Mouse (Mus musculus): ENCODE measurements around the gene Siva1. TPM values are rescaled to one million over a fixed set of nuclear protein-coding genes. Genes with fewer than 3 reads are reported as not detected.
A peak's percentile ranks its signal among the peaks of the same experiment; 100 is the strongest.

Gene Siva1
- total RNA-seq, 4 experiments from 2014 or later: 22.2 to 26.3 (median 24.3) TPM

- no peak for DNase-seq (ENCODE audit: low spot score in 2 of 2)
Measured at GRCm38 (mm10) chr12:112621900-112622299, 22.6 kb upstream of the Siva1 start.

GRCm38 (mm10) chr12:112623742-112624141 is 20.7 kb upstream of the Siva1 start:
- DNase-seq (ENCODE audit: low spot score in 2 of 2): no peak

GRCm38 (mm10) chr12:112625700-112626099 is 18.8 kb upstream of the Siva1 start:
- peak; percentile 58 to 72 for DNase-seq (ENCODE audit: low spot score in 2 of 2)

GRCm38 (mm10) chr12:112626455-112626854 is 18.0 kb upstream of the Siva1 start:
- no peak for DNase-seq (ENCODE audit: low spot score in 2 of 2)

- no peak for DNase-seq (ENCODE audit: low spot score in 2 of 2)
Measured at GRCm38 (mm10) chr12:112627097-112627881, 17.2 kb upstream of the Siva1 start.

GRCm38 (mm10) chr12:112628197-112628596 is 16.3 kb upstream of the Siva1 start:
- no peak for DNase-seq (ENCODE audit: low spot score in 2 of 2)

- DNase-seq (ENCODE audit: low spot score in 2 of 2): peak; percentile 77 to 85
Measured at GRCm38 (mm10) chr12:112628928-112629721, 15.4 kb upstream of the Siva1 start.

- peak; percentile 38 to 64 for DNase-seq (ENCODE audit: low spot score in 2 of 2)
Measured at GRCm38 (mm10) chr12:112630029-112630428, 14.4 kb upstream of the Siva1 start.

- DNase-seq (ENCODE audit: low spot score in 2 of 2): no peak
Measured at GRCm38 (mm10) chr12:112630796-112631195, 13.7 kb upstream of the Siva1 start.

GRCm38 (mm10) chr12:112631472-112631871 is 13.0 kb upstream of the Siva1 start:
- no peak for DNase-seq (ENCODE audit: low spot score in 2 of 2)

GRCm38 (mm10) chr12:112632084-112632777 is 12.2 kb upstream of the Siva1 start:
- DNase-seq (ENCODE audit: low spot score in 2 of 2): no peak

- no peak for DNase-seq (ENCODE audit: low spot score in 2 of 2)
Measured at GRCm38 (mm10) chr12:112632907-112633306, 11.6 kb upstream of the Siva1 start.

- no peak for DNase-seq (ENCODE audit: low spot score in 2 of 2)
Measured at GRCm38 (mm10) chr12:112633686-112634085, 10.8 kb upstream of the Siva1 start.

GRCm38 (mm10) chr12:112639526-112639925 is 5.0 kb upstream of the Siva1 start:
- DNase-seq (ENCODE audit: low spot score in 2 of 2): no peak

GRCm38 (mm10) chr12:112643126-112643525 is 1.4 kb upstream of the Siva1 start:
- DNase-seq (ENCODE audit: low spot score in 2 of 2): no peak

- DNase-seq (ENCODE audit: low spot score in 2 of 2): no peak
Measured at GRCm38 (mm10) chr12:112644855-112645506, 502 bp downstream of the Siva1 start.

GRCm38 (mm10) chr12:112646139-112646538 is 1.7 kb downstream of the Siva1 start:
- DNase-seq (ENCODE audit: low spot score in 2 of 2): no peak

GRCm38 (mm10) chr12:112648081-112648480 is 3.6 kb downstream of the Siva1 start:
- DNase-seq (ENCODE audit: low spot score in 2 of 2): no peak

- no peak for DNase-seq (ENCODE audit: low spot score in 2 of 2)
Measured at GRCm38 (mm10) chr12:112651778-112652439, 7.4 kb downstream of the Siva1 start.

- DNase-seq (ENCODE audit: low spot score in 2 of 2): peak; percentile 81
Measured at GRCm38 (mm10) chr12:112653157-112653824, 8.8 kb downstream of the Siva1 start.

Data from gastrocnemius, adult 8-10 months (tissue).